Mouse (Mus musculus) midbrain, embryonic 11.5 days (tissue): Measurements from ENCODE around the gene Calcoco1. TPM values are rescaled to one million over a fixed set of nuclear protein-coding genes. Genes with fewer than 3 reads are reported as not detected.
A peak's percentile ranks its signal among the peaks of the same experiment; 100 is the strongest.
"Not testable (repeated sequence)": the region's sequence is repeated elsewhere in the genome, so short reads cannot be mapped to it uniquely, and the experiment has no call there.

Source experiments
- ATAC-seq: fragments of 200-750 bp; cut with Nextera tagmentation; 2 replicates; pipeline ENCODE4 v1.8.0; 2017; ENCODE audit warnings: moderate TSS enrichment, moderate library complexity; ENCODE audit not compliant: low FRiP score
- DNase-seq: peaks from one replicate; pipeline ENCODE4 v3.0.0; 2015; ENCODE audit warnings: low spot score; ENCODE audit errors: missing footprints
- H3K27ac ChIP-seq: fragments of 300-500 bp; sonication (generic); 2 replicates; pipeline ENCODE4 v1.5.1; 2014; ENCODE audit warnings: low read depth, low read length
- H3K27me3 ChIP-seq: fragments of 300-500 bp; sonication (generic); 2 replicates; pipeline ENCODE4 v1.6.1; 2014; ENCODE audit warnings: mild to moderate bottlenecking, low read length, moderate library complexity, mixed read lengths; ENCODE audit not compliant: control insufficient read depth, insufficient read depth
- H3K36me3 ChIP-seq: fragments of 300-500 bp; sonication (generic); 2 replicates; pipeline ENCODE4 v1.6.1; 2014; ENCODE audit warnings: mild to moderate bottlenecking, low read length, moderate library complexity, mixed read lengths; ENCODE audit not compliant: control insufficient read depth, insufficient read depth
- H3K4me1 ChIP-seq: fragments of 300-500 bp; sonication (generic); 2 replicates; pipeline ENCODE4 v1.6.1; 2014; ENCODE audit warnings: low read length; ENCODE audit not compliant: control insufficient read depth, insufficient read depth
- H3K4me2 ChIP-seq: fragments of 300-500 bp; sonication (generic); 2 replicates; pipeline ENCODE4 v1.6.1; 2014; ENCODE audit warnings: mild to moderate bottlenecking, moderate library complexity
- H3K4me3 ChIP-seq: fragments of 300-500 bp; sonication (generic); 2 replicates; pipeline ENCODE4 v1.5.1; 2014; ENCODE audit warnings: low read depth, low read length
- H3K9ac ChIP-seq: fragments of 300-500 bp; sonication (generic); 2 replicates; pipeline ENCODE4 v1.6.1; 2014; ENCODE audit warnings: low read length
- H3K9me3 ChIP-seq: fragments of 300-500 bp; sonication (generic); 2 replicates; pipeline ENCODE4 v1.6.1; 2016; ENCODE audit warnings: low read length; ENCODE audit not compliant: control insufficient read depth
- WGBS: fragments of 180-500 bp; shearing (Covaris S2); extraction: QIAGEN DNeasy Blood & Tissue Kit; methylation state at CpG from one replicate; pipeline ENCODE4 v1.1.7; 2014; 5-methylcytosine and 5-hydroxymethylcytosine counted together
- microRNA counts: library from miRNA; unstranded; fragments of <30 nt; microRNA quantifications from one replicate; lab custom pipeline; 2015
- microRNA-seq: library from miRNA; unstranded; fragments of <30 nt; microRNA quantifications from one replicate; pipeline ENCODE4, GENCODE M21; 2017
- polyA plus RNA-seq: library from polyadenylated mRNA; unstranded; fragments of >200 nt; fragmentation: Nextera tagmentation; extraction: Ambion mirVana; gene quantifications from 2 replicates; pipeline ENCODE4 v1.2.1, GENCODE M21; 2014

Calcoco1 gene
- polyA plus RNA-seq, 1 experiment from 2014 or later = 27.5 TPM

DNA sequence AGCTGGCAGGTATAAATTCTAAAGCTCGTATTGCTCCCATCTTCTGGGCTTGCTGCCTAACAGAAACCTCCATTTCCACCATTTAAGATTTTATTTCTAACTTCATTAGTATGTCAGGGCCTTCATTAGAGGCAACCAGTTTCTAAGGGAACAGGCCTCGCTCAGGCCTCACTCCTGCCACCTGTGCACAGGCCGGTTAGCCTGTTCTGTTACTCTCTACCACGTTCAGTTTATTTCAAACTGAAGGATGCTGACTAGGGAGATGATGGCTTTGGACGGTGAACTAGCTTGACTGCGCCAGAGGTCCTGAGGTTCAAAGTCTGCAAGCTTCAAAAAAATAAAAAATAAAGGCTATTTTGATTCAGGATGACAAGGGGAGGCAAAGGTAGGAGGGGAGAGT, 51.7 kb downstream of the Calcoco1 start:
- no peak for DNase-seq
- no peaks in the 10 kb centered on the region for H3K9me3 ChIP-seq
- H3K4me2 ChIP-seq = peak overlapping the region; percentile 85
- H3K4me3 ChIP-seq = peak overlapping the region; percentile 64
- no peak for ATAC-seq
- H3K27ac ChIP-seq = peak overlapping the region; percentile 96
- 14% methylated on average over 6 of the region's 6 CpGs for WGBS
- peaks cover 8% of the 10 kb centered on the region for H3K36me3 ChIP-seq
- no peaks in the 10 kb centered on the region for H3K27me3 ChIP-seq
- H3K4me1 ChIP-seq = peaks cover 22% of the 10 kb centered on the region
- peak overlapping the region; percentile 90 for H3K9ac ChIP-seq

DNA sequence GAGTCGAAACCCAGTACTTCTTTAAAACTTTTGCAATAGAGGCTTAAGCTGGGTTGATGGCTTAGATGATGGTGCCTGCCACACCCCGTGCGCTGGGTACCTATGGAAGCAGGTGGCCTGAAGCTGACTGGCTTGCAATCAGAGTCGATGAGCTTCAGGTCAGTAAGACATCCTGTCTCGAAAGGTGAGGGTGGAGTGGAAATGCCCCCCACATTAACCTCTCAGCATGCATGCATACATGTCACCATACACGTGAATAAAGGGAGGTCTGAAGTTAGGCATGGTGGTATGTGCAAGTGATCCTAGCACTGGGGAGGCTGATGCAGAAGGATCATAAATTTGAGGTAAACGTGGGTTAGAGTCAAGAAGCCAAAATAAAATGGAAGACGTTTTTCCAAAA, 52.4 kb downstream of the Calcoco1 start:
- H3K4me1 ChIP-seq = peaks cover 22% of the 10 kb centered on the region
- H3K9ac ChIP-seq = peak overlapping the region; percentile 37; the same call in 1 of the 2 replicates
- H3K27me3 ChIP-seq = no peaks in the 10 kb centered on the region
- WGBS = 87% methylated on average over 8 of the region's 8 CpGs
- H3K9me3 ChIP-seq = no peaks in the 10 kb centered on the region
- no peak overlapping the region for H3K4me3 ChIP-seq
- H3K27ac ChIP-seq = no peak overlapping the region
- ATAC-seq = no peak
- no peak for DNase-seq
- peak overlapping the region; percentile 85 for H3K4me2 ChIP-seq
- H3K36me3 ChIP-seq = peaks cover 10% of the 10 kb centered on the region

DNA sequence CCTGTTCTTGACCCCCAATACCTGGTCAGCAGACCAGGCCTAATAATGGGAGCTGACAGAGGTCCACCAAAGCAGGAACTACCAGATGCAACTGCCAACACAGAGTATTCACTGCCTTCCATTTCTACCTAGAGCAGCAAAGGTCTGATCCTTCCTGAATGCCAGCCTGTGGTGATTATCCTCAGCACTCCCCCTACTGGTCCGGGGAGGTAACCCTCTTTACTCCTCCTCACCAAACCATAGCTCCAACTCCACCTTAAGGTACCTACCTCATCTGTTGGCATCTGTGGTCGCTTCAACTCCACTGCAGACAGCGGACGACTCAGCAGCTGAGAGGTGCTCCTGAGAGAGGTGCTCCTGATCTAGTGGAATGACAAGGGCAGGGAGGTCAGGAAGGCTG, 56.5 kb downstream of the Calcoco1 start:
- Histone ChIP-seq H3K36me3 (peaks cover 21% of the 10 kb centered on the region), H3K27ac (no peak overlapping the region), H3K4me1 (peaks cover 5% of the 10 kb centered on the region; the same call in 1 of the 2 replicates), H3K27me3 (no peaks in the 10 kb centered on the region), H3K4me3 (no peak overlapping the region), H3K9ac (no peak overlapping the region), H3K9me3 (no peaks in the 10 kb centered on the region), H3K4me2 (no peak overlapping the region)
- 60% methylated on average over 4 of the region's 4 CpGs for WGBS
- DNase-seq = peak; percentile 91
- no peak for ATAC-seq

DNA sequence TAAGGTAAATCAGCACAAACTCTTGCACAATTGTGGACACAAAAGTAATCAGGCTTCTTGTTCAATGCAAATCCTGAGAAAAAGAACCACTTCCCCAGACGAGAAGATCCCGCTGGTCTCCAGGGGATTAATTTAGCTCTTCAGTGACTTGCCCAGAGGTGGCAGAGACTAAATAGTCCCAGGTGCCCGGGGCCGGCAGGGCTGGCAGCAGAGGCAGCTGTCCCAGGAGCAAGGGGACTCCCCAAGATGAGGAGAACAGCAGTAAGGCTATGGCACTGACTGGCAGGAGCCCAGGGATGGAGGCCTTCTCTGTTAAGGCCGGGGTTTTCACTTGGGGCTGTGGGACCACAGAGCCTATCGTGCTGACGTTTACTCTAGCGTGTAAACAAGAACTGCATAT, 58.2 kb downstream of the Calcoco1 start:
- WGBS = 88% methylated on average over 8 of the region's 8 CpGs
- Histone ChIP-seq H3K9me3 (no peaks in the 10 kb centered on the region), H3K27me3 (no peaks in the 10 kb centered on the region), H3K4me2 (no peak overlapping the region), H3K36me3 (peaks cover 21% of the 10 kb centered on the region), H3K4me3 (no peak overlapping the region), H3K9ac (no peak overlapping the region), H3K27ac (no peak overlapping the region), H3K4me1 (no peaks in the 10 kb centered on the region)
- DNase-seq (no peak), ATAC-seq (no peak)

DNA sequence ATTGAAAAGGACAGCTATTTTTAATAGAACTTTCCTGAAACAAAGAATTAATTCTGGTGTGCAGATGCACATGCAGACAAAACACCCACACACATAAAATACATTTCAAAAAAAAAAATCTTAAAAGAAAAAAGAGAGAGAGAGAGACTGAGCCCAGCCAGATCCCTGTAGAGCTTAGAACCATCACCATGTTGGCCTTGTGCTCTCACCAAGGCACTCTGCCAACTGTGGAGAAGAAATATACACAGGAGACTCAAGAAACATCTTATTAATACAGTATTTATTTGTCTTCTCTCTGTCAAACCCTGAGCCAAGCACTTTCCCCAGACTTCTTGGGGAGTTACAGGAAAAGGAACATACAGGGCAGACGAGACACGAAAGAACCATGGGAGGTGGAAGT, 59.4 kb downstream of the Calcoco1 start:
- not testable (repeated sequence) for H3K4me3 ChIP-seq, H3K27me3 ChIP-seq, H3K9ac ChIP-seq, DNase-seq, ATAC-seq, H3K27ac ChIP-seq, H3K4me2 ChIP-seq, H3K4me1 ChIP-seq, H3K9me3 ChIP-seq
- peaks cover 21% of the 10 kb centered on the region for H3K36me3 ChIP-seq
- no CpG with 5 or more reads among the region's 2 CpGs for WGBS

DNA sequence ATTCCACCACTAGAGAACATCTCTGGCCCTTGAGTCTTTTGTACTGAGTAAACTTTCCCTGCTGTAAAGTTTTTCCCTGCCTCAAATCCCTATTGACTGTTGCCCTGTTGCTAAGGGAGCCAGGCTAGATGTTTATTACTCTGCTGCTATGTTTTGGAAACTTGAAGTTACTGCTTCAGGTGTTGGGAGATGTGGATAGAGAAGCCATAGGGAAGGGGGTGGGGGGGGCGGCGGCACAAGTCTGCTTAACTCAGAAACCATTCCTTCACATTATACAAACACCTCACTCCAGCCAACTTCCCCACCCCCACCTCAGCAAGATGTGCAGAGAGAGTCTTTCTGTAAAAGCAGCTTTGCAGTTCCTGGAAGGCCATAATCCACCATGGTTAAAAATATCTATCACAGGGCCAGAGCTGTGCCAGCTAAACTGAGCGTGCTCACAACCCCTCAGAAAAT, 64.0 kb downstream of the Calcoco1 start:
- no peak for ATAC-seq
- H3K4me3 ChIP-seq = no peak overlapping the region
- peak; percentile 85 for DNase-seq
- no peak overlapping the region for H3K9ac ChIP-seq
- no peak overlapping the region for H3K4me2 ChIP-seq
- peaks cover 4% of the 10 kb centered on the region; the same call in 1 of the 2 replicates for H3K36me3 ChIP-seq
- no peak overlapping the region for H3K27ac ChIP-seq
- 82% methylated on average over 3 of the region's 3 CpGs for WGBS
- H3K4me1 ChIP-seq = no peaks in the 10 kb centered on the region
- H3K27me3 ChIP-seq = no peaks in the 10 kb centered on the region
- H3K9me3 ChIP-seq = no peaks in the 10 kb centered on the region

MicroRNAs within 50 kb of the gene (microRNA counts, 519-probe panel; counts per million panel counts)
- not detected for microRNA mmu-miR-688 (lab: Ali Mortazavi, UCI)

Small RNAs within 50 kb of the gene (microRNA-seq; reads per million reads assigned to microRNA genes)
- 0.76 reads per million for gene Mir688

Other genes starting within 250 kb of the Calcoco1 start
- 6.7 TPM in 1 of 2 replicates, not detected in the other for gene Gm10337, start 218.5 kb downstream of the Calcoco1 start, polyA plus RNA-seq
- gene Map3k12, start 205.1 kb downstream of the Calcoco1 start, polyA plus RNA-seq = 16.4 and 19.7 TPM in 2 replicates
- 91.2 and 96.6 TPM in 2 replicates for gene Tarbp2, start 204.0 kb downstream of the Calcoco1 start, polyA plus RNA-seq
- 0.98 and 1.9 TPM in 2 replicates for gene Npff, start 197.2 kb downstream of the Calcoco1 start, polyA plus RNA-seq
- gene Gm28047, start 97.1 kb downstream of the Calcoco1 start, polyA plus RNA-seq = 0.08 TPM in 1 of 2 replicates, not detected in the other
- gene Atf7, start 96.7 kb downstream of the Calcoco1 start, polyA plus RNA-seq = 9.8 and 13.1 TPM in 2 replicates
- 67.4 and 71.3 TPM in 2 replicates for gene Atp5g2, start 49.8 kb downstream of the Calcoco1 start, polyA plus RNA-seq
- 0.11 and 0.15 TPM in 2 replicates for gene Hoxc13, start 198.9 kb upstream of the Calcoco1 start, polyA plus RNA-seq
- gene Hoxc12, start 214.6 kb upstream of the Calcoco1 start, polyA plus RNA-seq = not detected in 2 replicates
- gene Hoxc11, start 232.2 kb upstream of the Calcoco1 start, polyA plus RNA-seq = not detected in 2 replicates
- not detected in 2 replicates for gene Hoxc10, start 244.6 kb upstream of the Calcoco1 start, polyA plus RNA-seq
- gene Hoxc5, start 245.3 kb upstream of the Calcoco1 start, polyA plus RNA-seq = not detected in 2 replicates